Mouse (Mus musculus): ENCODE results near the gene Pdgfra. TPM values are rescaled to one million over a fixed set of nuclear protein-coding genes. Genes with fewer than 3 reads are reported as not detected.
A peak's percentile ranks its signal among the peaks of the same experiment; 100 is the strongest.

The Pdgfra gene
- polyA plus RNA-seq, 1 experiment from 2014 or later = 7.5 TPM

DNA sequence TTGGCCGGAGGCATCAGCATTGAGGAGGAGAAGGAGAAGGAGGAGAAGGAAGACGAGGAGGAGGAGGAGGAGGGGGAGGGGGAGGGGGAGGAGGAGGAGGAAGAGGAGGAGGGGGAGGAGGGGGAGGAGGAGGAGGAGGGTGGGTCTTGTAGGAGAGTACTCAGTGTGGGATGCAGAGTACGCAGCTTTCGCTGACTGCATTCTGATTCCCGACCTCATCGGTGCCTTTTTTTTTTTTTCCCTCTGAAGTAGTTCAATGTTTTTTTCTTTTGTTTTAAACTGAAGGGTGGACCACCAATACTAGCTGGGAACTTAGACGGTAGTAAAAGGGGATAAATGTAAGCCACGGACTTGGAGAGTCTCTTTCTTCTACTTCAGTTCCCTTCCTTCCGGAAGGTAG, 3.2 kb downstream of the Pdgfra start:
- in situ Hi-C loops (cut with MboI; ENCODE audit: low pct_unique_long_range_greater_than_20kb) = loop anchor here (5.0 to 10.0 kb wide), 4 partner anchors 358 to 843 kb away; no protein-coding TSS in a partner anchor
- DNase-seq (ENCODE audit: low read depth, low spot score) = no peak

DNA sequence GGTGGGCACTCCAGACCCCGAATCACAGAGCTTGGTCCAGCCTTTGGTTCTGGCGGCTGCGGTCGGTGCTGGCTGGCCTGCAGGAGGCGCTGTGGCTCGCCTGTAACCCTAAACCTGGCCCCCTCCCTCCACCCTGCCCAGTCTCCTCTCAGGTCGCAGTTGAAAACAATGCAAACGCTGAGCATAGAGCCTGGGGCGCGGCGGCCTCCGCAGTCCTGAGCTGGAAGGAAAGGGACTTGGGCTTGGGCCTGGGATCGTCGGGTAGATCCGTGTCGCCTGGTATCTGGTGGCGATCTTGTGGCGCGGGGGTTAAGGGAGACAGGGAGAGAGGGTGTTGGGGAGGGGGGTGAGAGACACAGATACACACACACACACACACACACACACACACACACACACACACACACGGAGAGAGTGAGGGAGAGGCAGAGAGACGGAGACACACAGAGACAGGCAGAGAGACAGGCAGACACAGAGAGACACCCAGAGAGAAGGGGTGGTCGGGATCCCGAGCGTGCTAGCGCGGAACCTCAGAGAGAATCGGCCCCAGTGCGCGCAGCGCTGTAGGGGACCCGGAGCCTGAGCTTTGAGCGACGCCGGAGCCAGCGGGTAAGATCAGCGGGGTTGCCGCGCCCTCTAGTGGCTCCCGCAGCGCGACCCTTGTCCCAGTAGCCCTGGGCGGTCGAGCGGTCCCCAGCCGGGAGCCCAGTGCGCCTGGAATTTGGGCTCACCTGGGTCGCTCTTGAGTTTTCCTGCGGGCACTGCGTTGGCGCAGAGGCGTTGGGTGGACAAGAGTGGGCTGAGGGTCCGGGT, 3.9 kb downstream of the Pdgfra start:
- ChIA-PET POLR2A (interaction anchor here (0.5 to 1.4 kb wide), 7 partner anchors 8 to 787 kb away, joined by 3 to 5 read pairs (median 5); no protein-coding TSS in a partner anchor), CTCF (interaction anchor here (0.7 to 3.7 kb wide), 48 partner anchors 9 to 1302 kb away, joined by 3 to 21 read pairs (median 4); no protein-coding TSS in a partner anchor)
- in situ Hi-C loops (cut with MboI; ENCODE audit: low pct_unique_long_range_greater_than_20kb) = loop anchor here (5.0 to 10.0 kb wide), 4 partner anchors 359 to 844 kb away; no protein-coding TSS in a partner anchor
- ATAC-seq (peak; percentile 74), DNase-seq (ENCODE audit: low read depth, low spot score) (peak; percentile 35)
- TF ChIP-seq CTCF (IDR thresholded peaks at IDR 0.05) = no peak
- peaks cover 19% of the 10 kb centered on the region for H3K27me3 ChIP-seq

More for the DNA sequence above, 3.2 kb downstream of the Pdgfra start:
- H3K27me3 ChIP-seq = peaks cover 19% of the 10 kb centered on the region
- no peak for TF ChIP-seq CTCF (IDR thresholded peaks at IDR 0.05)
- ChIA-PET CTCF (interaction anchor here (0.7 to 3.7 kb wide), 21 partner anchors 8 to 1300 kb away, joined by 3 to 21 read pairs (median 6); no protein-coding TSS in a partner anchor), POLR2A (interaction anchor here (0.6 to 1.4 kb wide), 6 partner anchors 9 to 786 kb away, joined by 3 to 5 read pairs (median 4); no protein-coding TSS in a partner anchor)
- ATAC-seq = no peak

DNA sequence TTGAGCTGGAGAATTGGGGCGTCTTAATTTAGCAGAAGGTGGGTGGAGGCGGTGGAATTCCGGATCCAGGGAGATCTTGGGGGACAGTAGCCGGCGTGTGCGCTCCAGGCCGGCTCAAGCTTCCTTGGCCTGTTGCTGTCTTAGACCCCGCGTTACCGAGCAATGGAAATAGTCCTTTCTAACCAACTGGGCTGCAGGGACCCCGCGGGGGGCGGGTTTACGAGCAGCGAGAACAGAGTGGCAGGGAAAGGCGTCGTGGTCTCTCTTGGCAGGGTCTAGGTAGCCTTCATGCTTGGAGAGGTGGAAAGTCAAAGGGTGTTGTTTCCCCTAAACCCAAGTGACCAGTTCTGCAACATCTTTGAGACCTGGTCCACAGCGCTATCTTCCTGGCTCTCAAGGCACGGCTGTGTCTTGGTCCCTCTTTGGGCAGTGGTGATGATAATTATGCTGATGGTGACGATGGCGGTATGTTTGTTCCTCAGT, 4.5 kb downstream of the Pdgfra start:
- TF ChIP-seq CTCF (IDR thresholded peaks at IDR 0.05) = no peak
- in situ Hi-C loops (cut with MboI; ENCODE audit: low pct_unique_long_range_greater_than_20kb) = loop anchor here (5.0 to 10.0 kb wide), 4 partner anchors 359 to 844 kb away; no protein-coding TSS in a partner anchor
- ATAC-seq = peak; percentile 23
- H3K27me3 ChIP-seq = peaks cover 19% of the 10 kb centered on the region
- CTCF ChIA-PET = interaction anchor here (0.6 to 3.7 kb wide), 54 partner anchors 10 to 1303 kb away, joined by 3 to 21 read pairs (median 4); no protein-coding TSS in a partner anchor
- POLR2A ChIA-PET = interaction anchor here (1.4 kb wide), 2 partner anchors 213 to 216 kb away, joined by 4 to 5 read pairs; no protein-coding TSS in a partner anchor
- no peak for DNase-seq (ENCODE audit: low read depth, low spot score)

DNA sequence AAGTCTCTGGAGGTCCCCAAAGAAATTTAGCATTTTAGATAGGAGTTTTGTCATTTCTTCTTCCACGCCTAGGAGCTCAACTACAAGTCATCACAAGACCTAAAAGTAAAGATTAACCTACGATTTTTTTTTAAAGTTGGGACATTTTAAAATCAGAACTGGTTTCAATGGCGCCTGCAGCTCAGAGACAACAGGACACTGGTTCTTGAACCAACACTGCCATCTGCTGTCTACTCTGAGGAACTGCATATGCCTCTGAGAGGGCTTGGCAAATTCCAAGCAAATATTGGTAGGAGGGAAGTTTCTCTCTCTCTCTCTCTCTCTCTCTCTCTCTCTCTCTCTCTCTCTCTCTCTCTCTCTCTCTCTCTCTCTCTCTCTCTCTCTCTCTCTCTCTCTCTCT, 4.9 kb downstream of the Pdgfra start:
- peak; percentile 44 for ATAC-seq
- H3K27me3 ChIP-seq = peaks cover 19% of the 10 kb centered on the region

DNA sequence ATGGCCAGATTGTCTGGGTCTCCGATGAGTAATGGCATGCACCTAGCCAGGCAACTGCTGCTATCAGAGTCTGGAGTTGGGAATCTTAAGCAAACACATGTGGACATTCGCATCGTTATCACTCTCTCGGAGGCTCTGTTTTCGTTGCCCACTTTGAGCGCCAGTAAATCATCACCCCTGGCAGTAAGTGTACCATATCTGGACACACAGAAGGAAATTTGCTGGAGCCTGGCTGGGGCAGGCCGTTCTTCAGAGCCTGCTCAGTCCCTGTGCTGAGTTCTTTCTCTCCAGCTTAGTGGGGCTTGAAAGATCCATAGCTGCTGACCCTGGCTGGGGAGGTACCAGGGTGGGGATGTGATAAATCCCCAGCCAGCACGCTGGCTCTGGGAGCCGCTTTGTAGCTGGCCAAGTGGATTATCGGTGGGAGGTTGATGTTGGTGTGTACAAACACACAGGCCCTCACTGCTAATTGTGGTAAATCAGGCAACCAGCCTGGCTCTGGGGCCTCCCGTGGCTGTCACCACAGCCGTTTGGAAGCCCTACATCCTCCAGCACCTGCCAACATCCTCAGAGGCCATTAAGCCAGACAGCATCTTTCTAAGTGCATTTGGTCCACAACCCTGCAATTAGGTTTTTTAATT, 8.6 kb downstream of the Pdgfra start:
- in situ Hi-C loops (cut with MboI; ENCODE audit: low pct_unique_long_range_greater_than_20kb) = loop anchor here (10.0 kb wide), 2 partner anchors 1306 to 1476 kb away; no protein-coding TSS in a partner anchor
- no peak for TF ChIP-seq CTCF (IDR thresholded peaks at IDR 0.05)
- H3K27me3 ChIP-seq = peaks cover 6% of the 10 kb centered on the region
- ChIA-PET CTCF (no interaction called here), POLR2A (no interaction called here)
- DNase-seq (ENCODE audit: low read depth, low spot score) (no peak), ATAC-seq (no peak)

More for the DNA sequence above, 4.9 kb downstream of the Pdgfra start:
- peak; percentile 57 for DNase-seq (ENCODE audit: low read depth, low spot score)
- ChIA-PET POLR2A (no interaction called here), CTCF (interaction anchor here (0.6 to 3.7 kb wide), 47 partner anchors 10 to 1303 kb away, joined by 3 to 21 read pairs (median 4); no protein-coding TSS in a partner anchor)
- in situ Hi-C loops (cut with MboI; ENCODE audit: low pct_unique_long_range_greater_than_20kb) = loop anchor here (5.0 to 10.0 kb wide), 4 partner anchors 360 to 845 kb away; no protein-coding TSS in a partner anchor
- no peak for TF ChIP-seq CTCF (IDR thresholded peaks at IDR 0.05)

DNA sequence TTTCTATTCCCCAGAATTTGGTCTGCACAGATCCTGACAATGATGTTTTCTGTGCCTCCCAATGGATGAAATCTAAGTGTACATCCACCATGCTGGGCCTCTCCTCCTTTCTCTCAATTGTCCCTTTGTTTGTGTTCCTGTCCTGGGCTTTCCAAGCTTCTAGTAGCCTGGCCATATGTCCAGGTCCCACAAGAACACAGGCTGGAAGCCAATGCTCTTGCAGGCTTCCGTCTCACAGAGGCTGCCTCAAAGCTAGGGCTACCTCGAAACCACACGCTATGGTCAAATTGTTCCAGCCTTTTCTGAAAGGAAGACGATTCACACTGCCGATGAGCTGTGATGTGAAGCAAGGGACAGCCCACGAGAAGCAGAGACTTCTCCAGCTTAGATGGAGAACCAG, 9.5 kb downstream of the Pdgfra start:
- ChIA-PET CTCF (no interaction called here), POLR2A (no interaction called here)
- in situ Hi-C loops (cut with MboI; ENCODE audit: low pct_unique_long_range_greater_than_20kb) = loop anchor here (10.0 kb wide), 2 partner anchors 1307 to 1477 kb away; no protein-coding TSS in a partner anchor
- ATAC-seq (no peak), DNase-seq (ENCODE audit: low read depth, low spot score) (no peak)
- H3K27me3 ChIP-seq = peaks cover 6% of the 10 kb centered on the region
- TF ChIP-seq CTCF (IDR thresholded peaks at IDR 0.05) = no peak

DNA sequence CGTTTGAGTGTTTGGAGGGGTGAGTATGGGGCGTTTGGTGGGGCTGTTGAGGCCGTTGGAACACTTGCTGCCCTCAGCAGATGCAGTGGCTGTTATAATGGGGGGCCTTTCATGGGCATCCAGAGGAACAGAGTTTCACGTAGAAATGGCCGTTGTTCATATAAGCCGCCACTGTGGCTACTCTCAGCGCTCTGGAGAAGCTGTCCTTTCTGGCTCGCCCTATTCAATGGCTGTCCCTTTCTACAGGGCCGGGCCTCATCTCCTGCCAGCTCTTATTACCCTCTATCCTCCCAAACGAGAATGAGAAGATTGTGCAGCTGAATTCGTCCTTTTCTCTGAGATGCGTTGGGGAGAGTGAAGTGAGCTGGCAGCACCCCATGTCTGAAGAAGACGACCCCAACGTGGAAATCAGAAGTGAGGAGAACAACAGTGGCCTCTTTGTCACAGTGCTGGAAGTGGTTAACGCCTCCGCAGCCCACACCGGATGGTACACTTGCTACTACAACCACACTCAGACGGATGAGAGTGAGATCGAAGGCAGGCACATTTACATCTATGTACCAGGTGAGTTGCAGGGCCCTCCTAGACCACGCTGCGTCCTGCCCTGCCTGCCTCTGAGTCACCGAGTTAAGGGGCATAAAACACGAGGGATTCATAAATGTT, 11.3 kb downstream of the Pdgfra start:
- ATAC-seq (no peak), DNase-seq (ENCODE audit: low read depth, low spot score) (no peak)
- CTCF ChIA-PET = no interaction called here
- POLR2A ChIA-PET = no interaction called here
- peaks cover 6% of the 10 kb centered on the region for H3K27me3 ChIP-seq
- in situ Hi-C loops (cut with MboI; ENCODE audit: low pct_unique_long_range_greater_than_20kb) = loop anchor here (10.0 kb wide), 2 partner anchors 1309 to 1479 kb away; no protein-coding TSS in a partner anchor
- TF ChIP-seq CTCF (IDR thresholded peaks at IDR 0.05) = no peak

DNA sequence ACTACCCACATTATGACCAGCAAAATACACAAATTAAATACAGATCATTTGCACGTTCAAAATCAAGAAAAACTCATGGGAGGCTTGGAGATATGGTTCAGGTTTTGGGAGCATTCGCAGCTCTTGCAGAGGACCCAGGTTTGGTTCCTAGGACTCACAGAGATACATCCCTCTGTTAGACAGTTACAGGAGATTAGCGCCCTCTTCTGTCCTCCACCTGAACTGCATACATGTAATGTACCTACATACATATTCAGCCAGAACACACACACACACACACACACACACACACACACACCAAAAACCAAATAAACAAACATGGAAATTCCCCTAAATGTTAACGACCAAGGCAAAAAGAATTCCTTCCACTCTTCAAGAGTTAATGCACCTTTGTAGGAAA, 12.6 kb downstream of the Pdgfra start:
- in situ Hi-C loops (cut with MboI; ENCODE audit: low pct_unique_long_range_greater_than_20kb) = loop anchor here (10.0 kb wide), 2 partner anchors 1310 to 1480 kb away; no protein-coding TSS in a partner anchor
- no peak for ATAC-seq
- no peaks in the 10 kb centered on the region for H3K27me3 ChIP-seq
- ChIA-PET CTCF (no interaction called here), POLR2A (interaction anchor here (0.7 kb wide), 1 partner anchor 9 kb away, joined by 3 read pairs; no protein-coding TSS in a partner anchor)
- DNase-seq (ENCODE audit: low read depth, low spot score) = no peak
- TF ChIP-seq CTCF (IDR thresholded peaks at IDR 0.05) = peak; percentile 40

DNA sequence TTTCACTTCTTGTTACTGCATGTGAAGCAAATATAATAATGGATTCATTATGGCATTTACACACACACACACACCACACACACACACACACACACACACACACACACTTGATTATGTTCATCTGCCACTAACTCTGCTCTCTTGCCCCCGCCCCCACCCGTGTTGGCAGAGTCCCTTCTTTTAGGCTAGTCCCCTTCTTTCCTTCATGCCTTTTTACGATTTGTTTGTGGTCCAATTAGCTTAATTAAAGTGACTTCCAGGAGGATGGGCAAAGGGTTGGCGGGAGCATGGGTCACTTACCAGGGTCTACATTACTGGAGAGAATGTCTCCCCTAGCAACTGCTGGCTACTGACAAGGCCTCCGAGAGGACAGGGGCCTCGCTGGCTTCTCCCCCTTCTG, 17.7 kb downstream of the Pdgfra start:
- DNase-seq (ENCODE audit: low read depth, low spot score) (no peak), ATAC-seq (no peak)
- H3K27me3 ChIP-seq = no peaks in the 10 kb centered on the region
- in situ Hi-C loops (cut with MboI; ENCODE audit: low pct_unique_long_range_greater_than_20kb) = loop anchor here (10.0 kb wide), 2 partner anchors 1315 to 1485 kb away; no protein-coding TSS in a partner anchor
- TF ChIP-seq CTCF (IDR thresholded peaks at IDR 0.05) = no peak
- CTCF ChIA-PET = no interaction called here
- POLR2A ChIA-PET = interaction anchor here (0.8 kb wide), 1 partner anchor 963 kb away, joined by 3 read pairs; no protein-coding TSS in a partner anchor
